Mouse (Mus musculus) midbrain, embryonic 14.5 days (tissue): ENCODE data around the gene Zfp667. TPM values are rescaled to one million over a fixed set of nuclear protein-coding genes. Genes with fewer than 3 reads are reported as not detected.
"Not testable (repeated sequence)": the region's sequence is repeated elsewhere in the genome, so short reads cannot be mapped to it uniquely, and the experiment has no call there.

Experiments used
- ATAC-seq: fragments of 200-750 bp; cut with Nextera tagmentation; 2 replicates; pipeline ENCODE4 v1.8.0; 2017; ENCODE audit warnings: moderate number of reproducible peaks, moderate library complexity; ENCODE audit not compliant: low FRiP score, low TSS enrichment
- DNase-seq: peaks from one replicate; pipeline ENCODE4 v3.0.0-alpha.2; 2015
- H3K27ac ChIP-seq: fragments of 300-500 bp; sonication (generic); replicated peaks from 2 replicates; pipeline ENCODE4 v1.5.1; 2014; ENCODE audit warnings: mild to moderate bottlenecking, low read depth, low read length, moderate library complexity
- H3K27me3 ChIP-seq: fragments of 300-500 bp; sonication (generic); 2 replicates; pipeline ENCODE4 v1.6.1; 2014; ENCODE audit warnings: low read length, control low read depth, mixed read lengths; ENCODE audit not compliant: control insufficient read depth, insufficient read depth
- H3K36me3 ChIP-seq: fragments of 300-500 bp; sonication (generic); 2 replicates; pipeline ENCODE4 v1.6.1; 2014; ENCODE audit warnings: low read length, control low read depth; ENCODE audit not compliant: control insufficient read depth, insufficient read depth
- H3K4me1 ChIP-seq: fragments of 300-500 bp; sonication (generic); 2 replicates; pipeline ENCODE4 v1.6.1; 2014; ENCODE audit warnings: mild to moderate bottlenecking, antibody characterized with exemption, low read length, control low read depth; ENCODE audit not compliant: control insufficient read depth, insufficient read depth
- H3K4me2 ChIP-seq: fragments of 300-500 bp; sonication (generic); 2 replicates; pipeline ENCODE4 v1.6.1; 2014; ENCODE audit warnings: mild to moderate bottlenecking, low read length, moderate library complexity
- H3K4me3 ChIP-seq: fragments of 300-500 bp; sonication (generic); replicated peaks from 2 replicates; pipeline ENCODE4 v1.5.1; 2014; ENCODE audit warnings: low read depth, low read length
- H3K9ac ChIP-seq: fragments of 300-500 bp; sonication (generic); replicated peaks from 2 replicates; pipeline ENCODE4 v1.6.1; 2014; ENCODE audit warnings: mild to moderate bottlenecking, low read length, moderate library complexity
- H3K9me3 ChIP-seq: fragments of 300-500 bp; sonication (generic); 2 replicates; pipeline ENCODE4 v1.6.1; 2016; ENCODE audit warnings: low read length, control low read depth, mixed read lengths; ENCODE audit not compliant: control insufficient read depth
- WGBS: fragments of 180-500 bp; shearing (Covaris S2); extraction: QIAGEN DNeasy Blood & Tissue Kit; methylation state at CpG from one replicate; pipeline ENCODE4 v1.1.7; 2014; 5-methylcytosine and 5-hydroxymethylcytosine counted together
- polyA plus RNA-seq: library from polyadenylated mRNA; unstranded; fragments of >200 nt; fragmentation: Nextera tagmentation; extraction: Ambion mirVana; gene quantifications from 2 replicates; pipeline ENCODE4 v1.2.1, GENCODE M21; 2014

Gene Zfp667
- polyA plus RNA-seq, result 13.9 and 15.7 TPM in 2 replicates

DNA sequence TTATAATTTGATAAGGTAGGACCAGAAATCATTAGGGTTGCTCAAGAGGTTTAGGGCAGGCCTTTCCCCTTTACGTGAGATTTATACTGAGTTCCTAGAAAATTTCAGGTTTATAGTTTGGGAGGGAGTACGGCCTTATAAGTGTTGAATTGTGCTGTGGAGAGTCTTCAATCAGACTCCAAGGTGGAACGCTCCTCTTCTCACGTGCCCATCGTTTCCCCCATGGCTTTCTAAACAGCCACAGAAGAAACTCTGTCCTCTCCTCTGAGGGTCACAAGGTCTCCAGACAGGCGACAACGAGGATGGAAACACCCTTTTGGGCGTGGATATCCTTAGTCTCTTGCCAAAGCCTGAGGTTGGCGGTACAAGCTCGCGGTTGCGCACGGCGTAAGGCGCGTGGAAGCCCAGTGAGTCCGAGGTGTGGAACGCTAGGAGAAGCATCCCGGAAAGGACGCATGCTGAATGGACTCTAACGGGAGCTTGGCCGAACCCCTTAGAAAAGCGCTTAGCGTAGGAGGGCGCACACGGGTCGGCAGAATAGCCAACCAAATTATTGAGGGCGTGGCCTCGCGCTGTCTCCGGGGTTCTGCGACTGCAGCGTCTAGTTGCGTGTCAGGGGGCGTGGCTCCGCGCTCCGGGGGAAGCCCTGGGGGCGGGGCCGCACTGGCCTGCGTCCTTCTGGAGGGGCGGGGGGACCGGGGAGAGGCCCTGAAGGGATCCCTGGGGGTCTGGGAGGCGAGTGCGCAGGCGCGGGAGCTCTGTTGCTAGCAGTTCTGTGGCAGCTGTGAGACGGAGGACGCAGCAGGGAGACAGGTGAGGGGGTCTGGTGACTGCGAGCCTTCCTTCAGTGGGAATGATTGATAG lies at the start of gene Zfp667:
Gene Zfp667 (plus strand): TSS at position 738 of the 864 bp plus-strand sequence.
- ATAC-seq (peak; percentile 82), DNase-seq (peak; percentile 99)
- no peaks in the 10 kb centered on the region for H3K9me3 ChIP-seq
- H3K9ac ChIP-seq, result peak within 1 kb of the TSS; percentile 50
- peak within 1 kb of the TSS; percentile 73 for H3K4me2 ChIP-seq
- WGBS, result 3% methylated on average over 50 of the region's 50 CpGs
- H3K36me3 ChIP-seq, result peaks cover 13% of the 10 kb centered on the region
- peak within 1 kb of the TSS; percentile 83 for H3K27ac ChIP-seq
- H3K27me3 ChIP-seq, result no peaks in the 10 kb centered on the region
- peaks cover 13% of the 10 kb centered on the region for H3K4me1 ChIP-seq
- H3K4me3 ChIP-seq, result peak within 1 kb of the TSS; percentile 49

DNA sequence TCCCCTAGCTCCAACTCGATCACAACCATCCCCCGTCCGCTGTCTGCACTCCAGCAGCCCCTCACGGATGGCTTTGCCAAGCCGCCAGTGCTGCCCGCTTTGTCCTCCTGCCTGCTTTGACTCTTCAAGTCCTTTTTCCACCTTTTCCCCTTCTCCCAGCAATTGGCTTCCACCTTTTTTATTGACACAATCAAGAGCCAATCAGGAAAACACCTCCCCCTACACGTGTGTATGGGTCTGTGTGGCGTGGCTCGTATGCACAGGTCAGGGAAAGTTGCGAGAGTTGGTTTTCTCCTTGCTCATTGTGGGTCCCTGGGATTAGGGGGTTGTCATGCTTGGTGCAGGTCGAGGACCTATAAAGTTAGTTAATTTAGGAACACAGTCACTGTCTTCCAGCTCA lies 46.6 kb upstream of the Zfp667 start:
- Histone ChIP-seq H3K4me2 (no peak overlapping the region), H3K4me1 (no peaks in the 10 kb centered on the region), H3K36me3 (no peaks in the 10 kb centered on the region), H3K27me3 (no peaks in the 10 kb centered on the region), H3K9me3 (peaks cover 1% of the 10 kb centered on the region; the same call in 1 of the 2 replicates), H3K9ac (no peak overlapping the region), H3K4me3 (no peak overlapping the region), H3K27ac (no peak overlapping the region)
- 51% methylated on average over 11 of the region's 11 CpGs for WGBS
- DNase-seq, result no peak
- ATAC-seq, result no peak

DNA sequence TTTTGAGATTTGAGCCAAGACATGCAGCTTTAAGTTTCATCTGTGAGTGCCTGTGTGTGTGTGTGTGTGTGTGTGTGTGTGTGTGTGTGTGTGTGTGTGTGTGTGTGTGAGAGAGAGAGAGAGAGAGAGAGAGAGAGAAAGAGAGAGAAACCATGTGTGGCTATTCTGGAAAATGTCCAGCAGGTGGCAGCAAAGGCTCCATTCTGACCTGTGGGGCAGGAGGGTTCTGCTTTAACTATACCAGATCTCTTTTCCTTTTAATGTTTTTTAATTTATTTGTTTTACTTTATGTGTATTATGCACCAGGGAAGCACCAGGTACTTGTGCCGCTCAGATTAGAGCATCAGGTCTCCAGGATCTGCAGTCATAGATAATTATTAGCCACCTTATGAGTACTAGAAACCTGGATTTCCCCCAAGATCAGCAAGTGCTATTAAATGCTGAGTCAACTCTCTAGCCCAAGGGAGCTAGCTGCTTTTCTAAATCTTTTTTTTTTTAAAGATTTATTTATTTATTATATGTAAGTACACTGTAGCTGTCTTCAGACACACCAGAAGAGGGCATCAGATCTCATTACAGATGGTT lies 45.4 kb upstream of the Zfp667 start:
- not testable (repeated sequence) for H3K4me1 ChIP-seq, H3K27me3 ChIP-seq, ATAC-seq, H3K4me2 ChIP-seq, H3K9me3 ChIP-seq, H3K27ac ChIP-seq, H3K4me3 ChIP-seq, H3K9ac ChIP-seq, H3K36me3 ChIP-seq
- DNase-seq, result peak; percentile 57
- 28% methylated on average over 1 of the region's 1 CpGs for WGBS

DNA sequence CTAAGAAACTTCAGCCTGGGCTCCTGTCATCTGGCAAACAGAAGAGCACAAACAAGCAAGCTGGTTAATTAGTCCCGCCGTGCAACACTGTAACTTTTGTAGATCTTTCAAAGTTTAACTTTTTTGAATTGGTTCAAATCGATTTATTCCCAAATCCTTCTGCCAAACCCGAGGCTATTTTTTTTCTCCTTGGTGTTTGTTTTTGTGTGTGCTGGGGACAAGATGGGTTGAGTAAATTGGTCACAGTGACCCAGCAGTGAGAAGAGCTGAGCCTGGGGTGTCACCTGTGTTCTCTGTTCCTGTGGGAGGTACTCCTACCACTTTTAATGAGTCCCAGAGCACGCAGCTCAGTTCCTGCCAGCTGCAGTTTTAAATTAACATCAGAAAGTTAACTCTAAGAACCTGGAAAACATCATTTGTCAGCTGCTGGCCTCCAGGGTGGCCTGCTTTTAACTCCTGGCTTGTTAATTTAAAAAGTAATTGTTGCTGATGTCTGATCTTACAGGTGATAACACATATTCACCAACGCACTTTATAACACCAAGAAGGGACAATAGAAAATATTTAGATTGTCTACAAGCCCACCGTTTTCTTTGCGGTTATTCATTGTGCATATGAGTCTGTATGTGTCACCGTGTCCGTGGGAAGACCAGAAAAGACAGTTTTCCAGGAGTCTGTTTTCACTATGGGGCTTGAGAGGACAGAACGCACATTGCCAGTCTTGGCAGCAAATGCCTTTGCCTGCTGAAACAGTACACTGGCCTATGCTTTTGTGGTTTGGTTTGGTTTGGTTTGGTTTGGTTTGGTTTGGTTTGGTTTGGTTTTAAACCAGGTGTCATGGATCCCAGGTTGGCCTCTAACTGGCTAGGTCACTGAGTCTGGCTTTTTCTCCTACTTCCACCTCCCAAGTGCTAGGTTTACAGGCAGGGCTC lies 41.8 kb upstream of the Zfp667 start:
- no peaks in the 10 kb centered on the region for H3K27me3 ChIP-seq
- no peaks in the 10 kb centered on the region for H3K9me3 ChIP-seq
- no peak overlapping the region for H3K4me3 ChIP-seq
- 62% methylated on average over 11 of the region's 11 CpGs for WGBS
- H3K4me1 ChIP-seq, result no peaks in the 10 kb centered on the region
- H3K4me2 ChIP-seq, result no peak overlapping the region
- H3K9ac ChIP-seq, result no peak overlapping the region
- DNase-seq, result no peak
- no peak overlapping the region for H3K27ac ChIP-seq
- no peaks in the 10 kb centered on the region for H3K36me3 ChIP-seq
- ATAC-seq, result no peak

DNA sequence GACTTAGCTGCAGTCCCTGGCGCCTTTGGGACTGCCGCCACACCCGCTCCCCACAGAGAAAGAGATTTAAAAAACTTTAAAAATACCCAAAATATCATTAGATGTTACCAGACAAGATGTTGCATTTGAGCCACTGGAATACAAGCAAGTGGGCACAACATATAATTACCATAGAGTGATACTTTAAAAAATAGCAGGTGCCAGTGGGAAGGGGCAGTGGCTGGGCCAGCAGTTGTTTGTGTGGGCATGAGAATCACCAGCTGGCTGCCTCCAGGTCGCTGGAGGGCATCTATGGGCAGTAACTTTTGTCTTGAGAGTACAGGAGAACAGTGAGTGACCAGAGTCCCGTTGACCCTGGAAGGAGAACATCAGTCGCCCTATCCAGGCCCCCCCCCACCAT lies 34.0 kb upstream of the Zfp667 start, which contains the start of gene Epp13:
Gene Epp13 (plus strand): TSS at position 301 of the 400 bp plus-strand sequence.
- DNase-seq, result no peak
- Histone ChIP-seq H3K27ac (no peak within 1 kb of the TSS), H3K9ac (no peak within 1 kb of the TSS), H3K27me3 (no peaks in the 10 kb centered on the region), H3K4me2 (no peak within 1 kb of the TSS), H3K9me3 (no peaks in the 10 kb centered on the region), H3K36me3 (no peaks in the 10 kb centered on the region), H3K4me1 (no peaks in the 10 kb centered on the region), H3K4me3 (no peak within 1 kb of the TSS)
- WGBS, result 81% methylated on average over 6 of the region's 6 CpGs
- ATAC-seq, result no peak

DNA sequence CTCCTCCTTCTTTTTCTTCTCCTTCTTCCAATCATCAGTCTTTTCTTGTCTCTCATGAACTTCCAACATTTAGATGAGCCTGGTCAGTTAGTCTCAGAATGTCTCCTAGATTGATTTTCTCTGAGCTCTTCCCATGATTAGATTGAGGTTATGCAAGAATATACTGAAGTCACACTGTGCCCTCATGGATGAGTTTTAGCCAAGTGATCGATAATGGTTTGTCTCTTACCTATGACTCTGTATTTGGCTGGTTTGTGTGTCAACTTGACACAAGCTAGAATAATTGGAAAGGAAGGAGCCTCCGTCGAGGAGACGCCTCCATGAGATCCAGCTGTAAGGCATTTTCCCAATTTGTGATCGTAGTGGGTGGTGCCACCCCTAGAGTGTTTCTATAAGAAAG lies 31.9 kb upstream of the Zfp667 start:
- H3K27ac ChIP-seq, result no peak overlapping the region
- no peaks in the 10 kb centered on the region for H3K9me3 ChIP-seq
- ATAC-seq (no peak), DNase-seq (no peak)
- H3K27me3 ChIP-seq, result no peaks in the 10 kb centered on the region
- no peaks in the 10 kb centered on the region for H3K4me1 ChIP-seq
- H3K4me3 ChIP-seq, result no peak overlapping the region
- 94% methylated on average over 5 of the region's 5 CpGs for WGBS
- no peak overlapping the region for H3K9ac ChIP-seq
- H3K36me3 ChIP-seq, result no peaks in the 10 kb centered on the region
- H3K4me2 ChIP-seq, result no peak overlapping the region

DNA sequence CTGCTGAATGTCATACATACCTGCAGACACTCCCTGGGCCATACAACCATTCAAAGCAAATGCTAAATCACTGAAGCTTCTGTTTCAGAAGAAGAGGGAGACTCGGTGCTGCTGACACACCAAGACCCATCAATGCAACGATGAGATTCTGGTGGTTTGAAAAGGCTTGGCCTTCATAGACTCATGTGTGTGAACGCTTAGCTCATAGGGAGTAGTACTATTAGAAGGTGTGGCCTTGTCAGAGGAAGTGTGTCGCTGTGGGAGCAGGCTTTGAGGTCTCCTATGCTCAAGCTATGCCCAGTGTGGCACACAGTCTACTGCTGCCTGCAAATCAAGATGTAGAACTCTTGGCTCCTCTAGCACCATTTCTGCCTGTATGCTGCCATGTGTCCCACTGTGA lies 29.0 kb upstream of the Zfp667 start:
- ATAC-seq (no peak), DNase-seq (no peak)
- H3K4me3 ChIP-seq, result no peak overlapping the region
- no peaks in the 10 kb centered on the region for H3K4me1 ChIP-seq
- no peaks in the 10 kb centered on the region for H3K27me3 ChIP-seq
- no peaks in the 10 kb centered on the region for H3K9me3 ChIP-seq
- no peak overlapping the region for H3K9ac ChIP-seq
- no peak overlapping the region for H3K4me2 ChIP-seq
- H3K36me3 ChIP-seq, result no peaks in the 10 kb centered on the region
- 80% methylated on average over 4 of the region's 4 CpGs for WGBS
- H3K27ac ChIP-seq, result no peak overlapping the region
